Mouse (Mus musculus) layer of hippocampus, postnatal 25 days (tissue): ENCODE results near the gene Med7. TPM values are rescaled to one million over a fixed set of nuclear protein-coding genes. Genes with fewer than 3 reads are reported as not detected.

ENCODE experiments used
- DNase-seq, 2 experiments: peaks; one replicate each; pipeline ENCODE4 v3.0.0; 2022; ENCODE audit warnings: mixed read lengths in 2 of 2, low spot score in 1 of 2; ENCODE audit errors: extremely low spot score in 1 of 2
- total RNA-seq, 2 experiments: library from RNA; stranded (reverse); gene quantifications; 2 replicates each; pipeline ENCODE4 v1.2.3; 2021

The Med7 gene
- total RNA-seq: 10 to 100 TPM; 32.7 to 34.8 TPM

GRCm38 (mm10) chr11:46436760-46437458 lies at the start of gene Med7:
Gene Med7, plus strand, starts transcription at chr11:46436925.
- DNase-seq: peak; percentile 73 to 78

DNA sequence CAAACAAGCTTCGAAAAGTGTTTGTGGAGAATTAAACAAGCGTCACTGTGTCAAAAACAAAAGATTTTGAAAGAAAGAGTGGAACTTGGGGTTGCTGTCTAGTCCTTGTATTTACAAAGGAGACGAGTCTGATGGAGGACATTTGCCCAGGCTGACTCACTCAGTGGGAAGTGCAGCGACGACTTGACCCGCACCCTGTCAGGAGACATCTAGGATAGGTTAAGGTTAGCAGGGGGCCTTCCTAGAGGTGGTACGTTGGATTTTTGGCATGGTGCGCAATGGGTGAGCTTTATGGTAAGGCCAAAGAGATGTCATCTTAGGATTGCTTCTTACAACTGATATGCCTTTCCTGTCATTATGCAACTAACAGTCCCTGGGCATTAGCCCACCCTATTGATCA lies 49.7 kb upstream of the Med7 start:
- DNase-seq: no peak

GRCm38 (mm10) chr11:46388438-46388837 lies 48.3 kb upstream of the Med7 start:
- DNase-seq: no peak

GRCm38 (mm10) chr11:46389336-46390117 lies 47.2 kb upstream of the Med7 start, which contains the start of gene Itk:
Gene Itk, minus strand, starts transcription at chr11:46389515.
- no peak for DNase-seq

GRCm38 (mm10) chr11:46390621-46391020 lies 46.1 kb upstream of the Med7 start:
- DNase-seq: no peak

GRCm38 (mm10) chr11:46392890-46393289 lies 43.8 kb upstream of the Med7 start:
- no peak for DNase-seq

DNA sequence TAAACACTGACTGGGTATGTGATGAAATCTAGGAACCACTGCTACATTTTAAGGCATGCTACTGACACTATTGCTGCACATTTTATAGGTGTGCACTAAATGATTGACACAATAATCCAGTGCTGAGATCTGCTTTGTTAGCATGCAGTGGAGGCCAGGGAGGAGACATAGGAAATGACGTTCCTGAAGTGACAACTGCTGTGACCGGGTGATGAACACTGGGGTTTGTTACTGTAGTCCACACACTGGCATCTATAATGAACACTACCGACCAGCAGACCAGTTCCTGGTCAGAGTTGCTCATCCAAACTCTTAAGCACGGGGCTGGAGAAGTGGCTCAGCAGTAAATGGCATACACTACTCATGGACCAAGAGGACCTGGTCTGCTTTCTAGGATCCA lies 43.3 kb upstream of the Med7 start:
- DNase-seq: no peak

DNA sequence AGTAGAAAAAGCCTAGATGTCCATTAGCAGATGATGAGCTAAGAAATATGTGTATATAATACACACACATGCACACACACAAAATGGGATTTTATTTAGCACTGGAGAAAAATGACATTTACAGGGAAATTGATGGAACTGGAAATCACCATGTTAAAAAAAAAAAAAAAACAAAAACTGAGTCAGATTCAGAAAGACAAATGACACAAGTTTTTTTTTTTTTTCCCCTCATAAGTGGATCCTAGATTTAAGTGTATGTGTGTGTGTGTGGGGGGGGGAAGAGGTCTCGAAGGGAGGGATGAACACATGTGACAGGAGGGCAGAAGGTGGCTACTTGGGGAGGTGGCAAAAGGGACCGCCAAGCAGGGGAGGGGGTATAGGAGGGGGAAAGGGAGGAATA lies 41.6 kb upstream of the Med7 start:
- no peak for DNase-seq

GRCm38 (mm10) chr11:46395698-46396097 lies 41.0 kb upstream of the Med7 start:
- DNase-seq: no peak

DNA sequence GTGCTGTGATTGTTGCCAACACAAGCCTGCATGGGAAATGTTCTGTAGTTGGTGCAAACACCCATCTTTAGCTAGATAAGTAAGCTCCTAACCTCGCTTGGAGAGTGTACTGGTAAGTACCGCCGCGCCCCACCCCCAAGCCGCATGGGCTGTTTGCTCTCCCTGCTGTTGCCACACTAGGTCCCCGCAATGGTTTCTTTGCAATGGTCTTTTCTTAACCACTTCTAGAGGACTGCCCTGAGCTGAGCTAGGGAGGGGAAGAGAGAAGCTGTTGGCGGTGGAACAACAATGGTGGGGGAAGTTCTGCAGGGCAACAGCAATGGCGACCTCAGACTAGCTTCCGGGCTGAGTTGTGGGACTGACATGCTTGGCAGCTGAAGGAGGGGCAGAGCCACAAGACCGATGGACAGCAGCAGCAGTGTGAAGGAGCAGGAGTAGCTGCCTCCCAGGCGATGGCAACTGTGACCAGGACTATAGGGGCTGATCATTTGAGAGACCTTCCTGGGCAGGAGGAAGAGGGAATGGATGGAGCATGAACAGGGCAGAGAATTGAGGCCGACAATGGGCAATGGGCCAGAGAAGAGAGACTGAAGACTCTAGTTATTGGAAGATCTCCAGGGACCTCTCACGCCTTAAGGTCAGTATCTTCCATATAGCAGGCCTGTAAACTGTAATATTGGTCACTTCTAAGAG lies 40.4 kb upstream of the Med7 start, which contains the start of gene Fam71b:
Gene Fam71b (plus strand): TSS at position 393 of the 693 bp plus-strand sequence.
- no peak for DNase-seq

DNA sequence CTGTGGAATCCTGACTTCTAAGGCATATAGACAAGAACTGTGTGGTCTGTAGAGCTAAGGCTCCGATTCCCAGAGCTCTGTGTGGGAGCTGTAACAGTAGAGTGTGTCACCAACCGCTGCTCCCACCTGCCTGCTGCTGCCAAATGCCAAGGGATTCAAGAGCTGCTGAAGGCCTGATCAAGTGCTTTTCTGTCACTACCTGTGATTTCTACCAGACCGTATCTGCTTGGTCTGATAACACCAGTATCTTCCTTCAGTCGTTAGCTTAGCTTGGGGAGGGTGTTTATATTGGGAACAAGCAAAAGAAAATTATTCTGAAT lies 39.9 kb upstream of the Med7 start:
- no peak for DNase-seq

GRCm38 (mm10) chr11:46397900-46398299 lies 38.8 kb upstream of the Med7 start:
- DNase-seq: no peak

DNA sequence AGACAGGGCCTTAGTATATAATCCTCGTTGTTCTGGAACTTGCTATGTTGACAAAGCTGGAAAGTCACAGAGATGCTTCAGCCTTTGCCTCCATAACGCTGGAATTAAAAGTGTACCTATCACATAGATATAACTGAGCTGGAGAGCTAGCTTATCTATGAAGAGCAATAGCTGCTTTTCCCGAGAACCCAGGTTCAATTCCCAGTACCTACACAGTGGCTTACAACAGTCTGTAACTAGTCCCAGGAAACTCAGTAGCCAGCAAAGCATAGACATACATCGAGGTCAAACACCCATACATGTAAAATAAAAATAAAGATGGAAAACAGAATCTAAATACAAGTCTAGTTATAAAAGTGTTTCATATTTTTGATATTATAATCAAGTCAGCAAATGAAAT lies 38.3 kb upstream of the Med7 start:
- DNase-seq: no peak

DNA sequence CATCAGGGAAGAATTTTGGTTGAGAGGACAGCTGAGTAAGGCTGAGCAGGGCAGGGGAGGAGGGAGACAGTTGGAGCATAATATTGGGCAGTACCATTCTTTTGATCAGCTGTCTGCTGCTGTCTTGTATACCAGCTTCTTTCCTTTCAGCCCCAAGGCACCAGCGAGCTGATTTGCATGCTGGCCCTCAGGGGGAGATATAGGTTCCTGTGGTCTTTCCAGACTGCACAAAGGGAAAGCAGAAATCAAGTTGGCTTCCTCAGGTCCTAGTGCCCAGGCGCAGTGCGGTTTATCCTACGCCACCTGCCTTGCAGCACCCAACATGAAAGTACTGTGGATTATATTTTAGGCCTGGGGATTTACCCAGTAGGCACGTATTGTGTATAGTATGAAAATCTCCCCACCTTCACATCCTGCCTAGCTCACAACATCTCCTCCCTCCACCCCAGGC lies 37.8 kb upstream of the Med7 start:
- no peak for DNase-seq

GRCm38 (mm10) chr11:46401555-46401954 lies 35.2 kb upstream of the Med7 start:
- no peak for DNase-seq

DNA sequence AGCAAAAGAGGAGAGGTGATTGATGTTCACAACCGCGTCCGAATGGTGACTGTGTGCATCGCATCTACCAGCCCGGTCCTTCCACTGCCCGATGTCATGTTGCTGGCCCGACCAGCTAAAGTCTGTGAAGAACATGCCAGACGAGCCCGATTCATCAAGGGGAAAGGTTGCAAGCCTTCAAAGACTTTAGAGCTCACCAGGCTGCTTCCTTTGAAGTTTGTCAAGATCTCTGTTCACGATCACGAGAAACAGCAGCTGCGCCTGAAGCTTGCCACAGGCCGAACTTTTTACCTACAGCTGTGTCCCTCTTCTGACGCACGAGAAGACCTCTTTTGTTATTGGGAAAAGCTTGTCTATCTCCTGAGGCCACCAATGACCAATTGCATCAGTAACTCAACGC lies 31.7 kb upstream of the Med7 start:
- DNase-seq: no peak

- no peak for DNase-seq
Observed at GRCm38 (mm10) chr11:46406721-46407120, 30.0 kb upstream of the Med7 start.

- no peak for DNase-seq
Observed at GRCm38 (mm10) chr11:46410018-46410563, 26.6 kb upstream of the Med7 start.

- DNase-seq: no peak
Observed at GRCm38 (mm10) chr11:46418438-46418837, 18.3 kb upstream of the Med7 start.

DNA sequence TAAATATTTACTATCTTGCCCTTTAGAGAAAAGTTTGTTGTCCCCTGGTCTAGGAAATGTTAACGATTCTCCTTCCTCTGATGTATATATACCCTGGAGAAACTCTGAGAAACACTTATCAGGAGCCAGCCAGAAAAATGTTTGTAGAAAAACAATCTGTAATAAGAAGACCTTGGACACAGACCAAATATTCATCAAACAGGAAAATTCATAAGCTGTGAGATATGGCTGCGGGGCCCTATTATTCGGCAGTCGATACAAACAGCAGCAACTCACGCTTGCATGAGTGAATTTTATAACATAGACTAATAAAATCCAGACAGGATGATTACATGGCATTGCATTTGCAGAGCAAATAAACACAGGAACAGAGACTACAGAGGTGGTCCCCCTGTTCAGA lies 17.9 kb upstream of the Med7 start:
- no peak for DNase-seq
